Mouse (Mus musculus) common myeloid progenitor, adult 5-6 weeks (primary cell): Measurements from ENCODE around the gene Atp6v0e2. TPM values are rescaled to one million over a fixed set of nuclear protein-coding genes. Genes with fewer than 3 reads are reported as not detected.

ENCODE experiments used
- ATAC-seq: replicated peaks from 2 replicates; pipeline ENCODE4 v1.8.0; 2016; ENCODE audit warnings: low read depth, mild to moderate bottlenecking, moderate TSS enrichment, inconsistent platforms; ENCODE audit not compliant: poor library complexity, severe bottlenecking
- total RNA-seq: library from RNA; stranded (forward); fragments of 200-1000, 187-1606 nt; gene quantifications from 2 replicates; pipeline ENCODE4 v1.2.3, GENCODE M21; 2017

Gene Atp6v0e2
- total RNA-seq, 1 experiment from 2014 or later: 2.1 TPM

- ATAC-seq: peak; percentile 67; the same call in 1 of the 2 replicates
These were observed 1.7 kb downstream of the Atp6v0e2 start for GRCm38 (mm10) chr6:48538841-48539737.

- no peak for ATAC-seq
These were observed 2.4 kb downstream of the Atp6v0e2 start for GRCm38 (mm10) chr6:48539860-48540259.

- no peak for ATAC-seq
These were observed 3.3 kb downstream of the Atp6v0e2 start for GRCm38 (mm10) chr6:48540721-48541120.

GRCm38 (mm10) chr6:48541560-48542450 lies 4.4 kb downstream of the Atp6v0e2 start:
- peak; percentile 53 for ATAC-seq

- ATAC-seq: no peak
These were observed 5.2 kb downstream of the Atp6v0e2 start for GRCm38 (mm10) chr6:48542631-48543030.

GRCm38 (mm10) chr6:48545251-48545650 lies 7.8 kb downstream of the Atp6v0e2 start:
- ATAC-seq: no peak

GRCm38 (mm10) chr6:48546271-48546670 lies 8.9 kb downstream of the Atp6v0e2 start:
- peak; percentile 34 for ATAC-seq

- ATAC-seq: no peak
These were observed 9.4 kb downstream of the Atp6v0e2 start for GRCm38 (mm10) chr6:48546858-48547257.

- ATAC-seq: no peak
These were observed 10.9 kb downstream of the Atp6v0e2 start for GRCm38 (mm10) chr6:48548314-48548713.

GRCm38 (mm10) chr6:48552918-48553317 lies 15.5 kb downstream of the Atp6v0e2 start:
- ATAC-seq: no peak

GRCm38 (mm10) chr6:48553819-48554218 lies 16.4 kb downstream of the Atp6v0e2 start:
- no peak for ATAC-seq

- peak; percentile 95 for ATAC-seq
These were observed 17.1 kb downstream of the Atp6v0e2 start, which contains the start of gene Lrrc61 for GRCm38 (mm10) chr6:48554280-48555103. Lrrc61 (plus strand) TSS chr6:48554796.

GRCm38 (mm10) chr6:48555104-48555890 lies 17.9 kb downstream of the Atp6v0e2 start:
- peak; percentile 51 for ATAC-seq

GRCm38 (mm10) chr6:48555956-48556355 lies 18.5 kb downstream of the Atp6v0e2 start:
- no peak for ATAC-seq

GRCm38 (mm10) chr6:48565693-48566310 lies 28.4 kb downstream of the Atp6v0e2 start:
- ATAC-seq: no peak

GRCm38 (mm10) chr6:48566312-48566711 lies 28.9 kb downstream of the Atp6v0e2 start:
- no peak for ATAC-seq

GRCm38 (mm10) chr6:48568036-48568984 lies 30.9 kb downstream of the Atp6v0e2 start:
- peak; percentile 91 for ATAC-seq
